Mouse (Mus musculus) pancreas, adult 10 weeks (tissue): ENCODE data around the gene Aars. TPM values are rescaled to one million over a fixed set of nuclear protein-coding genes. Genes with fewer than 3 reads are reported as not detected.

Experiments
- polyA plus RNA-seq: library from polyadenylated mRNA; stranded (reverse); fragments of 350-450 nt; fragmentation: Illumina TruSeq; extraction: RNeasy Lipid Tissue Mini Kit (QIAGEN cat#74804); gene quantifications from one replicate; pipeline ENCODE4 v1.2.3, GENCODE M21; 2015; ENCODE audit warnings: low read depth, low replicate concordance; ENCODE audit not compliant: insufficient read depth

Gene Aars
- polyA plus RNA-seq: 9.4 TPM

DNA sequence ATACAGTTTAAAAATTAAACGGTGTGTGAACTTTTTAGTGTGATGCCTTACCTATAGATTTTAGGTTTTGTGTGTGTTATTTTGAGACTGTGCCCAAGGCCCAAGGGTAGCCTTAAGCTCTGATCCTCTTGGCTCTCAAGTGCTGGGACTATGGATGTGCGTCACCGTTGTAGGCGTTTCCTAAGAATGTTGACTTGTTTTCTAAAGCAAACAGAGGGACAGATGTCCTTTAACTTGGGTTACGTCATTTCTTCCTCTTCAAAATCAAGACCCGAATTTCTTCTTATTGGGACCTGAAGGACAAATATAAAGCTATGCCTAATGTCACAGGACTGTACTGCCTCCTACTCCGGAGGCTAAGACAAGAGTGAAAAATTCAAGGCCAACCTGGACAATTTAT is at the start of gene Aars:
Aars (plus strand) TSS at position 229 of the 400 bp plus-strand sequence.

DNA sequence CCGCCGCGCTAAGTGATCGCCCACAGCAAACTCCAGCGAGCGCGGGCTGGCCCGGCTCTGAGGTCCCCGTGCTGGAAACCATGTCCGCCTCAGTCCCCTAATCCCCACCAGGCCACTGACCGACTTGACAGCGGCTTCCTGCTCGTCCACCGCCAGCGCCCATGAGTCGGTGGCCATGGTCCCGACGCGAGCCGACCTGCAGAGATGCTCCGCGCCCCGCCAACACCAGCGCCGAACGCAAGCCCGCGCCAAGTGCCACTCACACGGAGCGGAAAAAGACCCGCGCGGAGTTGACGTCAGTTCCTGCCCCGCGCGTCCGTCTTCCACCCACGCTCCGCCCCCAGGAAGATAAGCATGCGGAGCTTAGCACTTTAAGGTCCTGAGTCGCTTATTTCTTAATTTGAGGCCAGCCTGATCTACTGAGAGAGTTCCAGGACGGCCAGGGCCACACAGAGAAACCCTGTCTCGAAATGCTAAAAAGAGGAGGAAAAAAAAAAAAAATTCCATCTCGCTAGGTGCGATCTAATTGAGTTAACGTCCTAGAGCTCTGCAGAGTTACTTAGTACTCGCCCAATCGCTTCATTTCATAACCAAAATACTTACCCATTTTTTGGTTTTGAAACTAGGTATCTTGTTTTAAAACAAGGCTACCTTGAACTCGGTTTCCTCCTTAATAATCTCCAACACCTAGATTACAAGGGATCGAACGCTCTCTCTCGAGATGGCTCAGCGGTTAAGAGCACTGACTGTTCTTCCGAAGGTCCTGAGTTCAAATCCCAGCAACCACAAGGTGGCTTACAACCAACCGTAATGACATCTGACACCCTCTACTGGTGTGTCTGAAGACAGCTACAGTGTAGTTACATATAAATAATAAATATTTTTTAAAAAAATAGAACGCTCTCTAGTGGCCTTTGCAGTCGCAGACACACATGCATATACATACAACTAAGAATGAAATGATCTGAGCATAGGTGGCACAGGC is 35.1 kb upstream of the Aars start, which contains the start of gene Ddx19a:
Ddx19a (minus strand) TSS at position 254 of the 985 bp plus-strand sequence.

DNA sequence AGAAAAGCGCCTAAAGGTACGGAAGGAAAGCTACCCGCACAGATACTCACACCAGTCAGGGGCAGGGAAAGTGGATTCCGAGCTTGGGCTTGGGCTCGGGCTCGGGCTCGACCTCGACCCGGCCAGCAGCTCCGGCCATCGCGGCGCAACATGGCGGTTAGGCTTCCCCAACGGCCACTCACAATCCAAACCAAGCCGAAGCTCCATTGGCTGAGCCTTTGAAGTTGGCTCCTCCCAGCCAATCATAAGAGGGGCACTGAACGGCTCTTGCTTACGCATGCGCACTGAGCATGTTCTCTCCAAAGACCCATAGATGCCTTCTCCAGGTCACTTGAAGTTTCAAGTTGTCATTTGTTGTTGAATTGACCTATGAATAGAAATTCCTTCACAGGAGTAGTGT is 1.4 kb upstream of the Aars start, which contains the start of gene Ddx19b:
Ddx19b (minus strand) TSS at position 180 of the 400 bp plus-strand sequence.

DNA sequence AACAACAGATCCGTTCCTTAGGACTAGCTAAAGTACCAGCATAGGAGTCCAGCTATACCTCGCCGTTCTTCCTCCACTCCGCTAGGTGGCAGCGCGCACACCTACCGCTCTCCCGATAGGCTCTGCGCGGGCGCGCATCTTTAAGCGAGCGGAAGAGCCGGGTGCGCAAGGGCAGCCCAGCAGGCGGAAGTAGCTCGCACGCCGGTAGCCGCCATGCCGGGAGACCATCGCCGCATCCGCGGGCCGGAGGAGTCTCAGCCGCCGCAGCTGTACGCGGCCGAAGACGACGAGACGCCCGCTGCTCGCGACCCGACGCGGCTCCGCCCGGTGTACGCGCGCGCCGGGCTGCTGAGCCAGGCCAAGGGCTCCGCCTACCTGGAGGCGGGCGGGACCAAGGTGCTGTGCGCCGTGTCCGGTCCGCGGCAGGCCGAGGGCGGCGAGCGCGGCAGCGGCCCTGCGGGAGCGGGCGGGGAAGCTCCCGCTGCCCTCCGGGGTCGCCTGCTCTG is 23.3 kb downstream of the Aars start, which contains the start of gene Exosc6:
Exosc6 (plus strand) TSS at position 182 of the 506 bp plus-strand sequence.

DNA sequence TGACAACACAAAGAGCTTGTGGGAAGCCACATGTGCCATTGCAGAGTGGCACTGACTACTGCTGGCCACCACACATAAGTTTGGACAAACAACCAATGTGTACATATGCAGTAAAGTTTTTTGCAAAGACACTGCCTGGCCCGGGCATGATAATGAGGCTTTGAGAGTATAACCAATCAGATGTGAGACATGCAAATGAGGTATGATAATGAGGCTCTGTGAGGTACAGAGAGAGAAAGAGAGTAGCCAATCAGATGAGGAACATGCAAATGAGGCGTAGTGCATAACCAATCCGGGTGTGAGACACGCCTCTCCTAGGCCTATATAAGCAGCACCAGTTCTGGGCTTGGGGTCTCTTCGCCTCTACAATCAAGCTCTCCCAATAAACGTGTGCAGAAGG is 59.4 kb downstream of the Aars start, which contains the start of gene Clec18a:
Clec18a (minus strand) TSS at position 101 of the 400 bp plus-strand sequence.

DNA sequence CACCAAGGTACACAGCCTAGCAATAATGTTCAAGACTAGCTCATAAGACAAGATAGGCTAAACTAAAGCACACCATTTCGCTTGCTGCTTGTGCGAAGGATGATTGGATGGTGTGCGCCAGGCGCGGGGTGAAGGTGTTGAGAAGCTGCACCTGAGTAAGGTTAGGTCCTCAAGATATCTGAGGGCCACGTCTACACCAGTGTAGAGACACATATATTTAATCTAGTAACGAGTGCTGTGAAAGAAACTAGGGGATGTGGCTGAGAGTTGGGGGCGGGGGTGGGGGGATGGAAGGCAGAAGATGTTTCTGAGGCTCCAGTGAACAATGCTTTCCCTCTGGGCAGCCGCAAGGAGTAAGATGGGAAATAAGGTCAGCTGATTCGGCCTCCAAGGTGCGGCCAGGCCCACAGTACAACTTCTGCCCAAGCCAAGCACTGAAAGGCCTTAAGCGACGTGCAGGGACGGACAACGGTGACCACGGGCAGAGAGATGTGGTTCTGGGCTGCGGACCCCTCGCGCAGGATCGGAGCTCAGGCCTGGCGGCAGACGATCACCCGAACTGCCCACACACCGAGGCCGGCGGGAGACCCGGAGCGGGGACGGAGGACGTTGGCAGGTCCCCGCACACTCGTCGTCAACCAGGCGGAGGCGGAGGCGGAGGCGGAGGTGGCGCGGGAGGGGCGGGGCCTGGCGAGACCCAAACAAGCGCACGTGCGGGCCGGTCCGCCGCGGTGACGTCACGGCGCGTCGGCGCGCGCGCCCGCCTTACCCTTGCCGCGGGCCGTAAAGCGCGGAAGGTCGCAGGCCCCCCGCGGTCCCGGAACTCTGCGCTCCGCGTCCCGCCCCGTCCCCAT is 61.1 kb downstream of the Aars start, which contains the start of gene Pdpr:
Pdpr (plus strand) TSS at position 766 of the 854 bp plus-strand sequence.

Other genes with a start within 250 kb of the Aars start
- 5.1 TPM for gene Il34, start 227.2 kb upstream of the Aars start, polyA plus RNA-seq
- 9.6 TPM for gene Cog4, start 186.5 kb upstream of the Aars start, polyA plus RNA-seq
- gene Sf3b3, start 186.4 kb upstream of the Aars start, polyA plus RNA-seq: 10.7 TPM
- gene Fuk, start 130.7 kb upstream of the Aars start, polyA plus RNA-seq: 4.9 TPM
- 4.4 TPM for gene St3gal2, start 113.2 kb upstream of the Aars start, polyA plus RNA-seq
- 6.0 TPM for gene Ddx19a, start 35.3 kb upstream of the Aars start, polyA plus RNA-seq
- gene Ddx19b, start 1.4 kb upstream of the Aars start, polyA plus RNA-seq: 1.4 TPM
- not detected for gene Exosc6, start 23.2 kb downstream of the Aars start, polyA plus RNA-seq
- gene Clec18a, start 59.3 kb downstream of the Aars start, polyA plus RNA-seq: not detected
- 1.3 TPM for gene Pdpr, start 61.5 kb downstream of the Aars start, polyA plus RNA-seq
- gene Glg1, start 226.1 kb downstream of the Aars start, polyA plus RNA-seq: 9.4 TPM